Mouse (Mus musculus) WW6 (cell line): ENCODE results near the gene Atad5.
"Not testable (repeated sequence)": the region's sequence is repeated elsewhere in the genome, so short reads cannot be mapped to it uniquely, and the experiment has no call there.

ENCODE experiments used
- DNase-seq: peaks from one replicate; pipeline ENCODE4 v3.0.0-alpha.2; 2013; ENCODE audit warnings: low read depth, low spot score

Gene Atad5

GRCm38 (mm10) chr11:80178316-80178715 is 89.1 kb downstream of the Atad5 start:
- no peak for DNase-seq

GRCm38 (mm10) chr11:80181021-80181749 is 92.0 kb downstream of the Atad5 start:
- no peak for DNase-seq

DNA sequence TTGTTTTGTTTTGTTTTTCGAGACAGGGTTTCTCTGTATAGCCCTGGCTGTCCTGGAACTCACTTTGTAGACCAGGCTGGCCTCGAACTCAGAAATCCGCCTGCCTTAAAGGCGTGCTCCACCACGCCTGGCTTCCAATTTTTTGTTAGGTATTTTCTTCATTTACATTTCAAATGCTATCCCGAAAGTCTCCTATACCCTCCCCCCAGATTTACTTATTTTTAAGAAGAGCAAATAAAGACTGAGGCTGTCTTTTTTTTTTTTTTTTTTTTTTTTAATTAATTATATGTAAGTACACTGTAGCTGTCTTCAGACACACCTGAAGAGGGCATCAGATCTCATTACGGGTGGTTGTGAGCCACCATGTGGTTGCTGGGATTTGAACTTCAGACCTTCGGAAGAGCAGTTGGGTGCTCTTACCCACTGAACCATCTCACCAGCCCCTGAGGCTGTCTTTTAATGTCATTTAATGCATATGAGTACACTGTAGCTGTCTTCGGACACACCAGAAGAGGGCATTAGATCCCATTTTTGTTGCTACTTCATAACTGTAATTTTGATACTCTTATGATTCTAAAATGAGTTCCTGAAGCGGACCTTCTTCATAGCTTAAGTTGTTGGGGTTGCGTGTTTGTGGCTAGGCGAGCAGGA is 94.0 kb downstream of the Atad5 start:
- not testable (repeated sequence) for DNase-seq

DNA sequence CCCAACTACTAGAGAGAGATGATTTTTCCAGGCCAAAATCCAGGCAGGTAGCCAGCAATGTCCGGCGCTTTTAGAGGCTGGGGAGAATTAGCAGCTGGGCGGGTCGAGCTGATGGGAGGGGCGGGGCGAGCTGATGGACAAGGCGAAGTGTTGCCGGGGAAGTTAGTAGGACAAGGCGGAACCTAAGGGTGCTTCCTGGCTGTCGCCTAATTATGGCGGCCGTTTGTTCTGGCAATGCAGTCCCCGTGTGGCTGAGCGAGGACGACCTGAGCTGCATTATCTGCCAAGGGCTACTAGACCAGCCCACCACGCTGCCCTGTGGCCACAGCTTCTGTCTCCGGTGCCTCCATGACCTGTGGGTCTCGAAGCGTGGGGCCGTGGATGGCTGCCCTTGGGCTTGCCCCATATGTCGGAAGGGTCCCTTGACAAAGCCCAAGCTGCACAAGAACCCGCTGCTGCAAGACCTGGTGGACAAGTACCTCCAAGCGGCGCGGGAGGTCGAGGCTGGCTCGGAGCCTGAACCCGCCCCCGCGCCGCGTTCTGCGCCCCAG is 94.6 kb downstream of the Atad5 start, which contains the start of gene Rnf135:
Rnf135 (plus strand) TSS at position 147 of the 551 bp plus-strand sequence.
- DNase-seq = no peak

DNA sequence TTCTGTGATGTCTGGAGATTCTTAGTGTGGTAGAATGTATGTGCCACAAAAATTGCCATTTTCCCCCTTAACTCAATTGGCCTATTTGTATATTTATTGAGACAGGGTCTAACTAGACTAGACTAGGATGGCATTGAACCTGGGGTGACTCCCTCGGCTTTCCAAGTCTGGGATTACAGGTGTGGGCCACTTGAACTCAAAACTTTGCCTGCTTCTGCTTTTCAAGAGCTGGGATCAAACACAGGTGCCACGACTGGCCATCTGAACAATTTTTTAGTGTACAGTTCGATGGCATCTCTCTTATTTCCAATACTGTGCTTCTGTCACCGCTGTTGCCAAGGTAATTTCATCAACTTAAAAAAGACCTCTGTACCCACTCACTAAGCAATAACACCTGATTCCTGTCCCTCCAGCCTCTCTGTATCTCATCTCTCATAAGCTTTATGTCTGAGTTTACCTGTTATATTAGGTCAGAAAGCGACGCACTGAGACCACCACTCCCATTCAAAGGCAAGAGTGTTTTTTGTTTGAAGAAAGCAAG is 95.4 kb downstream of the Atad5 start:
- DNase-seq = no peak
